Mouse (Mus musculus): Measurements from ENCODE around the gene Lsr. TPM values are rescaled to one million over a fixed set of nuclear protein-coding genes. Genes with fewer than 3 reads are reported as not detected.
A peak's percentile ranks its signal among the peaks of the same experiment; 100 is the strongest.
"Not testable (repeated sequence)": the region's sequence is repeated elsewhere in the genome, so short reads cannot be mapped to it uniquely, and the experiment has no call there.

The Lsr gene
- polyA plus RNA-seq, 3 experiments from 2014 or later: 1.1 to 2.1 (median 1.4) TPM

DNA sequence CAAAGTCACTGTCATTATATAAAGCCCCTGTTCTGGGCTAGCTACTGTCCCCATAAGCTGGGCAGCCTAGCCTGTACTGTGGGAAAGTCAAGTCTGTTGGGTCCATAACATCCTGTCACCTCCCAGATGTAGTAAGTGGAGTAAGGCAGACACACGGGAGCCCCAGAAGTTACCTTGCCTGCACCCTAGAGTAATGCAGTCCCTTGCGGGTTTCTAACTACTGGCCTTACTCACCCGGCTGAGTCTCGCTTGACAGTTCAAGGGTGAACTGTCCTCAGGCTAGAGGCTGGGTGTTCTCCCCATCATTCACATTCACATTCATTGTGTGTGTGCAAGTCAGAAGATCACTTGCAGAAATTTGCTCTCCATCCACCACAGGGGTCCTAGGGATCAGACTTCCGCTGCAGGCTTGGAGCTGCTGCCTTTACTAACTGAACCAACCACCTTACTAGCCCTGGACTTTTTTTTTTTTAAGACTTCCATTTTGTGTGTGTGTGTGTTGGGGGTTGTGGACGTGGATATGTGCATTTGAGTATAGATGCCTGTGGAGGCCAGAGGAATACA is 13.4 kb downstream of the Lsr start:
- ATAC-seq: no peak

DNA sequence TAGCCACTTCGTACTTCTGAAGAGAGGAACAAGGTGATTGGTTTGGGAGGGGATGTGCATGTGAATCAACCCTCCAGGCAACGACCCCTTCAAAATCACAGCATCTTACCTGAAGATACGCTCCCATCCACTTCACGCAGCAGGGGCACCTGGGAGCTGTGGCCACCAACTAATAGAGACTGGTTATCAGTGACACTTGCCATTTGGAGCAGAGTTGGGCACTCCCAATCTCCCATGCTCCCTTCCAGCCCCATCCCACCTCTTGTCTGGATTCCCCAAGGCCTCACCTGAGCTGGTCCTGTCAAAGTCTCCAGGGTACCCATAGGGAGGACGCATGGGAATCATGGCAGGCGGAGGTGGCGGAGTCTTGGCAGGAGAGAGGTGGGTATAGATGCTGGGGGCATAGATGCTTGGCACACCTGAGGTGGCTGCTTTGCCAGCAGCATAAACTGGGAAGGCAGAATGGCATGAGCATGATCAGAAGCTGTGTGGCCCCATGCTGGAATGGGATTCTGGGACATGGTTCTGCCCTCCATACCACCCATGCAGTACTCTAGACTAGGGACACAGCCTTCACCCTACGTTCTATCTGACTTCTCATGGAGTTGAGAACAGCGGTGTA is 14.3 kb downstream of the Lsr start:
- no peak for ATAC-seq

DNA sequence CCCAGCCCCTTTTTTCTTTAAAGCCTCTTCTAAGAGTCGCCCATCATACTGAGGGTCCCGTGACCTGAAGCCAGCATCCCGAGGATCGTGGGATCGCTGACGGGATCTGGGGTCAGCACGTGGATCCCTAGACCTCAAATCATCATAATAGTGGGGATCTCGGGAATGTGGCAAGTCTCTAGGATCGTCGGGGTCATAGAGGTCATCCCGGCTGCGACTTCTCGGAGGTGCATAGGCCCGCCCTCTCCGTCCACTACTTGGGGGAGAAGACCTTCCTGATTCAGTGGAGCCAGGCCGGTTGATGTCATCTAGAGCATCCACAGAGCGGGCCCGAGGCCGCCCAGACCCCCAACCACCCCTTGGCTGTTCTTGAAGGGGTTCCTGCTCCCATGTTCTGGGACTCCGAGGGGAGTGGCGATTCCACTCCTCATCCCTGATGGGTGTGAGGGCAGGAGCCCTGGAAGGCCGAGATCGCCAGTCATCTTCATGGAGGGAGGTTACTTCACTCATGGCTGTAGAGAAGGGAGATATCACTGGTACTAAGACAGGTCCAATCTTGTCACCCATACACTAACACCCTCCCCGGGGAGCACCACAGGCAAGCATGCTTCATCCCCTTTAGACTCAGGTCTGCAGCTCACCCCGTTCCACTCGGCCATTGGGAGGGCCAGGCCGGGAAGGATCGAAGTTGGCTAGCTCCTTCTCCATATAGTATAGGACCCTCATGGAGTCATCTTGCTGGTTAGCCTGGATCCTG is 15.0 kb downstream of the Lsr start:
- no peak for ATAC-seq

DNA sequence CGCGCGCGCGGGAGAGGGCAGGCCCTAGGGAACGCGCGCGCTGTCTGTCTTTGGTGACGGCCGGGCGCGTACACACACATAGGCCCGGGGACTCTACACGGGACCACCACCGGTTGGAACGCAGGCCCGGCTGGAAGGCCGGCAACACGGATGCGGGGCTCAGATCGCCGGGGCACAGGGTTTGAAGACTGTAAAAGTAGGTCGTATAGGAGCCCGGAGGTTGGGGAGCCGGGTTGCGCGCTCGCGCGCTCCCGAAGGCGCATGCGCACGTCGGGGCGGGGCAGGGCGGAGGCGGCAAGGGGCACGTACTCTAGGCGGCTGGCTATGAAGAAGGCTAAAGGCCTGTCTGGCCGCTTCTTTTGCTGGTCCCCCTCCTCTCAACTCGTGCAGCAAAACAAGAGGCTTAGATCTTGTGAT is 15.9 kb downstream of the Lsr start:
- ATAC-seq: peak; percentile 72

DNA sequence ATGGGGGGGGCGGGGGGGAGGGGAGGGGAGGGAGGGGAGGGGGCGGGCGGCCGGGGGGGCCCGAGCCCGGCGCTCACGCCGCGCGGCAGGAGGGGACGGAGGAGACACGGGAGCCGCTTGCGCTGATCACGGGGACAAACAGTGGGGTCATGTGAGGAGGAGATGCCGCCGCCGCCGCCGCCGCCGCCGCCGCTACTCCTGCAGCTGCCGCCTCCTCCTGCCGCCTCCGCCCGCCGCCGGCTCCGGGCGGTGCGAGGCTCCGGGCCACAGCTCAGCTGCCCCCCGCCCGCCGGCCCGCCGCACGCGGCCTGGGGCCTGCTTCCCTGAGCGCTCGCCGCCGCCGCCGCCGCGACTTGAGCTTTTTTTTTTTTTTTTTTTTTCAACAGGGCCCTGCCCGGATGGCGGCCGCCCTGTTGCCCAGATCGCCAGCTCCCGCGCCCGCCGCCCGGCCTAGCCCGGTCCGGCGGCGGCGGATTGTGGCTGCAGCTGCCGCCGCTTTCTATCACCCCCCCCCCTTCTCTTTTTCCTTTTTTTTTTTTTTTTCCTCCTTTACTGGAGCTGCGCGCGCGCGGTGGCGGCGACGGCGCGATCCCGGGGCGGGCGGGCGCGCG is 16.4 kb downstream of the Lsr start, which contains the start of gene Usf2:
Usf2 (minus strand) TSS at position 48 of the 611 bp plus-strand sequence.
- peak; percentile 73 for ATAC-seq

DNA sequence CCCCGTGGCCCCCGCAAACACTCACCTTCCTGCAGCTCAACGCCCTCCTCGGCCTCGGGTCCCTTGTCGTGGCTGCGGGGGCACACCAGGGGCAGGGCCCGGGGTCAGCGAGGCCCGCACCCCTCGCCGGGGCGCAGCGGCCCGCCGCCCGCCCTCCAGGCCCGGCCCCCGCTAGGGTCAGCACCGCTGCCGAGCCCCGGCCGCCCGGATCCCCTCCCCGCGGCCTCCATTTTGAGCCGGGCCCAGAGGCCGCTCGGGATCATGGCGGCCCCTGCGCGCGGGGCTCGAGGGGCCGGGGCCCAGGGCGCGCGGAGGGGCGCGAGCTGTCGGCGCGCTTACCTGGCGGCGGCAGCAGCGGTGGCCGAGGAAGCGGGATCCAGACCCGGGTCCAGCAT is 16.9 kb downstream of the Lsr start:
- peak; percentile 16 for ATAC-seq

DNA sequence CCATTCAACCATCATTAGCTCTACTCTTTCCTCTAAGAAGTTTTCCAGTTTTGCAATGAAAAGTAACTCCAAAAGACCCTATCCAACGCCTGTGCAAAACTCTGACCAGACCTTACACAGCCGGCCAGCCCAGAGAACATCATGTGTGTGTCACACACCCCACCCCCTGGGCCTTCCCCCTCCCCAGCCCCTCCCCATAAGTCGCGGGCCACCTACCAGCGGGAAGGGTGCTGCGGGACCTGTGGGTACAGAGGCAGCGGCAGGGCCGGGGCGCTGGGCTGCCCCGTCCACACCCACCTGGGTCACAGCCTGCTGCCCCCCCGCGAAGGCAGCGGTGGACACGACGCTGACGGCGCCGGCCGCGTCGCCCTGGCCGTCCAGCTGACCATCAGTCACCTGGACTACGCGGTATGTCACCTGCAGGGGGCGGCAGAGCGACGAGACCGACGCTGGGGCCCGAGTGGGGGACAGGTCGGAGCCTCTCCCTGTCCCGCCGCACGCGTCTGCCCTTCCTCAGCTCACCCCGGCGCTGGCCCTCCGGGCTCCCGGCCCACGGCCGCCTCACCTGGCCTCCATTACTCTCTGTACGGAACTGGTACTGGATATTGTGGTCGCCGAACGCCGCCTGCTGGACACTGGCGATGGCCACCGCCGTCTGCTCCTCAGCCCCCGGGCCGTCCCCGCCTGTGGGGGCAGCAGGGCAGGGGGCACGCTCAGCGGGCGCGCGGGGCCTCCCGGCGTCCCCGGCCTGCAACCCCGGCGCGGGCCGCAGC is 17.5 kb downstream of the Lsr start:
- ATAC-seq: peak; percentile 31

DNA sequence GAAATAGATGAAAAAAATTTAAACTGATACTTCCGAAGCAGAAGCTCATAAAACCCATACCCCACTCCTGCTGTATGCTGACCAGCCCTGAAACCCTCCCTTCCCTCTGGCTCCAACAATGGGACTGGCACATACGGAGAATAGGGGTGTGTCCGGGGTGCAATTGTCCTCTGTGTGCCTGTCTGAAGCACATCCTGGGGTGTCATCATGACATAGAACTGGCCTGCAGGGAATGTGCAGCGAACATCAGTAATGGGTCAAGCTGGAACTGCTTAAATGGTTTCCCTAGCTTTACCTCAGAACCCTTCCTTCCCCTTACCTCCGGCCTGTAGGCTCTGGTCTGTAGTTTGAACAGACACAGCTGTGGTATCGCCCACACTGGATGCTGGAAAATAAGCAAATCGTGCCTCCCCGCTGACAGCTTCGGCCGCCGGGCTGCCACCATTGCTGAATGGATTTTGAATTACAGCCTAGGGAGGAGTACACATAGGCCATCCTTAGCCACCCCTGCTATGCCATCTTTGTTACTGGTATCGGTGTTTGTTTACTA is 18.2 kb downstream of the Lsr start:
- ATAC-seq: no peak

DNA sequence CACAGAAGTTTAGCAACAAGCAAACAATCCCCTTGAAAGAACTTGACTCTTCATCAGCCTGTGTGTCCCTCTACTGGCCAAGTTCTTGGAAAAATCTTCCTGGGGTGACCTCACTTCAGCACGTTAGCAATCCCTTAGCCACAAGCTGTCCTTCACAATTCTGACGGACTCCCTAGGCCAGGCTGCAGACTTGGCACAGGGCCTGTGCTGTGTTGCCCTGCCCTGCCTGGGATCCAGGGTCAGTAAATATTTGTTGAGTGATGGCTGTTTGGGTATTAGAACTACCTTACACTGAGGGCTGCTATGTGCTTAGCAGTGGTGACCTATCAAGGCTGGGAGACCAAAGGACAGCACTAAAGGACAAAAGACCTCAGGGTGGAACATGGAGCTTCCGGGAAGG is 19.2 kb downstream of the Lsr start:
- no peak for ATAC-seq

DNA sequence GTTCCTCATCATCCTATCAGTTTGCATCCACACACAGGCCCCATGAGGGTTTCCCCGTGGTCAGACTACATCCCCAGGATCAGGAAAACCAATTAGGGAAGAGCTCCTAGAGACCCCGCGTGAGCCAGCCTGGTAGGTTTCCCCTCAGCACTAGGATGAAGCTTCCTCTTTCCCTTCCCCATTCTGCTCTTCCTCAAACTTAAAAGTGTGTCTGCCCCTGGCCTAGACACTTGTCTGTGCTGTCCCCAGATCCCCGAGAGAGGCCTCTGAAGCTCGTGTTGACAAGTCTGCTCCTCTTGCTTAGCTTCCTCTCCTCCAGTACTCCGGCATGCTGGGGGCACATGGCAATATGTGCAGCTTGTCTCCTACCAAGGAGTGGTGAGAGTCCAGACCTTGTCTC is 19.8 kb downstream of the Lsr start:
- no peak for ATAC-seq

DNA sequence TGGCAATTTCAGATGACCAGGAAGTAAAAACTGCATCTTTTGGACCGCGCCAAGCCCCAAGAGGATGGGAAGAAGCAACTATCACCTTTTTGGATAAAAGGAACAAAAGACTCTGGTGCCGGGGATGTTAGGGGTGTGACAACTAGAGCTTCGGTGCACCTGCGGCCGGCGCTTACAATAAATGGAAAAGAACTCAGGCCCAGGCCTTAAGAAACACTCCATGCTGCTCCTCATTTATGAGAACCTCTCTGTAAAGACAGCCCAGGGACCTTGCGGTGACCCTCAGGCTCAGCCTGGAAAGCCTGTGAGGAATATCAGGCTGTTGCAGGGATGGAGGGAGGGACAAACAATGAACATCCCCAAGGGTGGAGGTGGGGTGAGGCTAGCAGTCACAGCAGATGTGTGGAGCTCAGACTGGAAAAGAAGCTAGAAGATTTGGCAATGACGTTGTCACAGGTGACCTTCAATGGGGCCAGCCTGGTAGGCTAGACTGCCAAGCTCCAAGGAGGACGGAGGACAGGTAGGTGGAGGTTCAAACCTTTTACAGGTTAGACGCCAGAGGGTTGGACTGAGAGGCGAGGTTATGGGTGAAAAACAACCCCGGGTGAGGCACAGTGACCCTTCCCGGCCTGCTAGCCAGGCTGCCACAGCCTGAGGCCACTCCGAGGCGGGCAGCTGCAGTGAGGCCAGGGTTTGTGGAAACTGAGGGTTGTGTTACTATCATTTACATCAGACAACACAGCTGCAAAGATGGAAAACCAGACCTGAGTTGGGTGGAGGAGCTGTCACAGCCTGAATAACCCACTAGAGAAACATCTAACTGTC is 20.6 kb downstream of the Lsr start:
- no peak for ATAC-seq

DNA sequence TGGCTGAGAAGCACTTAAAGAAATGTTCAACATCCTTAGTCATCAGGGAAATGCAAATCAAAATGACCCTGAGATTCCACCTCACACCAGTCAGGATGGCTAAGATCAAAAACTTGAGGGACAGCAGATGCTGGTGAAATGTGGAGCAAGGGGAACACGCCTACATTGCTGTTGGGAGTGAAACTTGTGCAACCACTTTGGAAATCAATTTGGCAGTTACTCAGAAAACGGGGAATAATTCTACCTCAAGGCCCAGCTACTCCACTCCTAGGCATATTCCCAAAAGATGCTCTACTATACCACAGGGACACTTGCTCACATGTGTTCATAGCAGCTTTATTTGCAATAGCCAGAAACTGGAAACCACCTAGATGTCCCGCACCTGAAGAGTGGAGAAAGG is 23.4 kb downstream of the Lsr start:
- not testable (repeated sequence) for ATAC-seq

DNA sequence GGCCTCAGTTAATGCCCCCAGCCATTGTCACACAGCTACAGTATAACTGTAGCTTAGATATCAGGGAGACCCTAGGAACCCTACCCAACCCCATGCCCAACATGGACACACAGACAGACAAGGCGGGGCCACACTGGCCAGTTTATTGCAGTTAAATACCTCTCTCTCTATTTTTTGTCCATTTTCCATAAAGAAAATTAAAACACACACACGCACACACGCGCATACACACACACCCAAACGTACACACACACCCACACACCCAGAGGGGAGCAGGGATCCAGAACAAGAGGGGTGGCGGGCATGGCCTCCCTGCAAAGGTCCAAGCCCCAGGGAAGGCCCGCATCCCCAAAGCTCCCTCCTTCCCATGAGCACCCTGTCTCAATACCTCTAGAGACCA is 27.4 kb downstream of the Lsr start:
- ATAC-seq: no peak

DNA sequence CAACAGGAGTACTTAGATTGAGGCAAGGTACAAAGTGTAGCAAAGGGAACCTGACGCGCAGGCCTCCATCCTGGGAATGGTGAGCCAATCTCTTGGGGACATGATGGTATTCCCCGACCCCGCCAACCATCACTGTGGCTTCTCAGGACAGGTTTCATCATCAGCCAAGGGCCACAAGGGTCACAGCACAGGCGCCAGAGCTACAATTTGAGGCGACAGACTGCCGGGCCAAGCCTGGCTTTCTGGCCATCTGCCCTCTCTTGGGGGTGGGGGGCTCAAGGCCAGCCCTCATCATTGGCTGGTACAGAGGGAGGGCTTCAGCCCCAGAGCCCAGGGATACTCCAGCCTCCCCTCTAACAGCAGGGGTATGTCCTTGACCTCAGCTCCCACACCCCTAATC is 27.8 kb downstream of the Lsr start:
- ATAC-seq: not testable (repeated sequence)

DNA sequence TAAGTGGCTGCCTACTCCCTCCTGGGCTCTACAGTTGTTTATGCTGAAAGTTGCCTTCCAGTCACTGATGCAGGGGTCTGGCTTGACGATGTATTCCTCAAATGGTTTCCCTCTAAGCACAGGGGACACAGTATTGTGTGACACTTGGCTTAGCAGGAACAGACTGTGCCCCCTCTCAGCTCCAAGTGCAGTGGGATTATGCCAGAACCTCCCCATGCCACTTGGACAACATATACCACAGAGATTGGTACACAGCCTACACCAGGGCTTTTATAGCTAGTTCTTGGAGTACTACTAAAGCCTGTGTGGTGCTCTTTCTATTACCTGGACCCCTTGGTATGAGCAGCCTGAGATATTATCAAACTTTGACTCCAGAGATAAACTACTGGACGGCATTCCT is 28.6 kb downstream of the Lsr start:
- not testable (repeated sequence) for ATAC-seq

DNA sequence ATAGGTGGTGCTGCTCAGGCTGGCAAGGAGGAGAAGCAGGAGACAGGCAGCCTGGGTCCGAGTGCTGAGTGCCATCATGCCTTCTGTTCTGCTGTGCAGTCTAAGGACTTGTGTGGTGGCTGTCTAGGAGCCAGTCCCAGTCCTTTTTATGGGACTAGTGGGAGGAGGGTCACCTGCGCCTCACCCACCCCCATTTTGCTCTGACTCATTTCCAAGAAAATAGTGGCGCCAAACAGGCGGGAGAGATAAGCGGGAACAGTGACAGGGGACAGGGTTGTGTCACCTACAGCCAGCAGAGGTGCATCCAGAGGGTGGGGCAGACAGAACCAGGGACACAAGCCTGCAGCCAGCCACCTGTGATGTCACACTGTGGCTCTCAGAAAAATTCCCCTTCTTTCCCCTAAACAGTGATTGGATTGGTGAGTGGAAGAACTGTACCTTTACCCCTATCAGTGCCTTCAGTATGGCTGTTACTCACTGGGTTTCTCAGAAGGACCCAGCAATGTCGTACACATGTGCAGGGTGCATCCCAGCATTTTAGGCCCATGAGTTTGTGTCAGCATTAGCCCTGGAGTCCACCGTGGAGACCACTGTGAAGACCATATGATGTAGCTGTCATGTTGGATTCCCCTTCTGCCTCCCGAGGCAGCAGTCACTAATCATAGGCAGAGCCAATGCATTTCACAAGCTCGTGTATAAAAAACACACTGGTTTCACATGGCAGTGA is 29.2 kb downstream of the Lsr start, which contains the start of gene Hamp:
Hamp (minus strand) TSS at position 124 of the 727 bp plus-strand sequence.
- no peak for ATAC-seq

DNA sequence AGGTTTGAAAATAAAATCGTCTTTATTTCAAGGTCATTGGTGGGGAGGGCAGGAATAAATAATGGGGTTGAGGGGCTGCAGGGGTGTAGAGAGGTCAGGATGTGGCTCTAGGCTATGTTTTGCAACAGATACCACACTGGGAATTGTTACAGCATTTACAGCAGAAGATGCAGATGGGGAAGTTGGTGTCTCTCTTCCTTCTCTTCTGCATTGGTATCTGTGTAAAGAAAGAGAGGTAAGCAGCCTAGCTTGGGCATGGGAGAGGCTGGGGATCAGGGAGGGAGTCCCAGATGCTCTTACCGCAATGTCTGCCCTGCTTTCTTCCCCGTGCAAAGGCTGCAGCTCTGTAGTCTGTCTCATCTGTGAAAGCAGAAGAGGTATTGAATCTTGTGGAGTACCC is 30.9 kb downstream of the Lsr start:
- not testable (repeated sequence) for ATAC-seq

DNA sequence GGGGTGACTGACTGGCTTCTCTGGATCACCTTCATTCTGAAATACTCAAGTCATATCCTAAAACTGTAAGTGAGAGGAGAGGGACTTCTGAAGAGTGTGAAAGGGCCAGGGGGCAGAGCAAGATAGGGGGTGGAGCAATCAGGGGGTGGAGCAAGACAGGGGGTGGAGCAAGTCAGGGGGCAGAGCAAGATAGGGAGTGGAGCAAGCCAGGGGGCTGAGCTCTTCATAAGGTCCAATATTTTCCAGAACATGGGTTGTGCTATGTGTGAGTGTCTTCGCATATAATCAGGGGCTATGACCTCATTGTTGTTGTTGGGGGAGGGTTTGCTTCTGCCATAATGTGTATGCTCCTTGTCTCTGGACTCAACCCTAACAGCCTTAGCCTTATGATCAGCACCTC is 33.2 kb downstream of the Lsr start:
- not testable (repeated sequence) for ATAC-seq

DNA sequence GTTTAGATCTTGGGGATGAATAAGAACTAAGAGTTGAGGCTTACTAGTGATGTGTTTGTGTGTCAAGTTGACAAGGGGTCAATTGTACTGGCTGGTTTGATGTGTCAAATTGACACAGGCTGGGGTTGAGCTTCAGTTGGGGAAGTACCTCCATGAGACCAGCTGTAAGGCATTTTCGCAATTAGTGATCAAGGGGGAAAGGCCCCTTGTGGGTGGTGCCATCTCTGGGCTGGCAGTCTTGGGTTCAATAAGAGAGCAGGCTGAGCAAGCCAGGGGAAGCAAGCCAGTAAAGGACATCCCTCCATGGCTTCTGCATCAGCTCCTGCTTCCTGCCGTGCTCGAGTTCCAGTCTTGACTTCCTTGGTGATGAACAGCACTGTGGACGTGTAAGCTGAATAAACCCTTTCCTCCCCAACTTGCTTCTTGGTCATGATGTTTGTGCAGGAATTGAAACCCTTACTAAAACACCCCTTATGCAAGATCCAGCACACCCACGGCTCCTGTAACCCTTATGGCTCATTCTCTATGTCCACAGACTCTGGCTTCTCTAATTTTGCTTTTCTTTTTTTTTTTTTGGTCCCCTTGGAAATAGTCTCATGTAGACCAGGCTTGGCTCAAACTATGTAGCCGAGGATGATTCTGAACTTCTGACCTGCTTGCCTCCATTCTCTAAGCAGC is 37.7 kb downstream of the Lsr start:
- ATAC-seq: not testable (repeated sequence)

DNA sequence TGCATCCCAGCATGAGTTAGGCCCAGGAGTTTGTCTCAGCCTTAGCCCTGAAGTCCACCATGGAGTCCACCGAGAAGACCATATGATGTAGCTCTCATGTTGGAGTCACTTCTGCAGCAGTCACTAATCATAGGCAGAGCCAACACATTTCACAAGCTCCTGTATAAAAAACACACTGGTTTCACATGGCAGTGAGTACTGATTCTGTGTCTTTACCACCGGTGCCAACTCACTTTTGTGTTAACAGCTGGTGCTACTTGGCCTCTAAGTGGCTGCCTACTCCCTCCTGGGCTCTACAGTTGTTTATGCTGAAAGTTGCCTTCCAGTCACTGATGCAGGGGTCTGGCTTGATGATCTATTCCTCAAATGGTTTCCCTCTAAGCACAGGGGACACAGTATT is 48.7 kb downstream of the Lsr start, which contains the start of gene Hamp2:
Hamp2 (minus strand) TSS at position 101 of the 400 bp plus-strand sequence.
- ATAC-seq: not testable (repeated sequence)

Data from inflammation-experienced regulatory T-cells, adult 6 months (primary cell).